Mouse (Mus musculus): ENCODE measurements around the gene Glce.
A peak's percentile ranks its signal among the peaks of the same experiment; 100 is the strongest.

Gene Glce

DNA sequence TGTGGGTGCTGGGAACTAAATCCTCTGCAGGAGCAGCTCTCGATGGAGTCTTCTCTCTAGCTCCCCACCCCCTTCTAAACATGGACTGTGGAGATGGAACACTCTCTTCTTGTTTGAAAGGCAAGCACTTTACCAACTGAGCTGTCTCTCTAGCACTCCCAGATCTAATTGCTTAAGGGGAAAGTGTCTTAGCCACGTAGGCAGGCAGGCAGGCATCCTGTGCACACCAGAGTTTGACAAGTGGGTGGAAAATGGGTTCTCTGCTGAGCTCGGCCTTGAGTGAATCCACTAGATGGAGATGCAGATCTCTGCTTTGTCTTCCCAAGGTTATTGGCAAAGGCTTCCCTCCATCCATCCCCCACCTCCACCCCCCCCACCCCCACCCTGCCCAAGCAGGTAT lies 94.4 kb downstream of the Glce start:
- DNase-seq (ENCODE audit: inconsistent ontology term) = no peak

DNA sequence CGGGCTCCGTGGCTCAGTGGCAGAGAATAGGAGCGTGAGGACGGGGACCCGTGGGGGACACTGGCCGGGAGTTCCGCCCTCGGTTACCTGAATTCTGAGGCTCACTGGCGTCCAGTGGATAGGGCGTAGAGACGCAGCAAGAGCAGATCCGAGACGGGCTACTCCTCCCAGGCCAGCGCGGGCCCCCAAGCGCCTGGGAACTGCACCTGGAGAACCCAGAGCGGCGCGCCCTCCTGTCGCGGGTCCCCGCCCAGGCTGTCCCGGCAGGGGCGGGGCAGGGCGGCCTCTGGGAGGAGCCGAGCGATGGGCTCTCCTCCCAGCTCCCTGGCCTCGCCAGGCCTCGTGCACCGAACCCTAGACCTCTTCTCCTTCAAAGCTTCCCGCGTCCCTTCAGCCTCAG lies 95.9 kb downstream of the Glce start, which contains the start of gene Paqr5:
Gene Paqr5, minus strand, starts transcription at position 257 of the 400 bp plus-strand sequence.
- peak; percentile 48 for DNase-seq (ENCODE audit: inconsistent ontology term)

DNA sequence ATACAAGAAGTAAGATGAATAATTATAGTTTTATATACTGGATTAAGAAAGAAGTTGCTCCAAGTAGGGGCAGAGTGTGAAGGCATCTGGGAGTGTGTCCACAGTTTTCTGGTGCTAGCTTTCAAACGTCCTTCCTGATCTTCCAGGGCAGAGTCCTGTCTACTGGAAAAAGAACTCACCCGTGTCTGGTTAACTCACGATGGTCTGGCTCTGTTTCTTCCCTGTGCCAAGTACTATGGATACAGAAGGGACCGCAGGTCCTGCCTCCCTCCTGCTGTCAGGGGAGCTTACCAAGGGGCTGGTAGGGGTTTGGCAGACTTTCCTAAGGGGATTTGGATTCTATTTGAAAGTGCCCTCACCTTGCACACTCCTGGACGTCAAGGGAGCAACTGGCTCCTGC lies 97.4 kb downstream of the Glce start:
- no peak for DNase-seq (ENCODE audit: inconsistent ontology term)

DNA sequence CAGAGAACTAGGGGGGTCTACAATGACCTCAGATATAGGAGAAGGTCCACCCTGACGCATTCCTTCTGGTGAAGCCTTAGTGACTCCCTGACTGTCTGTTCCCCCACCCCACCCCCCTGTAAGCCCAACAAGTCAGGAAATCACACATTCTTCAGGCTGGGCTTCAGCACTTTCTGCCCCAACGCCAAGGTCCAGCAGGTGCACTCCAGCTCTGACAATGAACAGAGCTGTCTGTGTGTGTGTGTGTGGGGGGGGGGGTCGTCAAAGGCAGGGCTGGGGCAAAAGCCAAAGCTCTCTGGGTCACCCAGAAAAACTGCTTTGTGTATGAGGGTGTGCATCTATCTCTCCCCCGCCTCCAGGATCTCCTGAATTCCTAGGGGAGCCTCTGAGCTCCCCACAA lies 98.6 kb downstream of the Glce start:
- no peak for DNase-seq (ENCODE audit: inconsistent ontology term)

DNA sequence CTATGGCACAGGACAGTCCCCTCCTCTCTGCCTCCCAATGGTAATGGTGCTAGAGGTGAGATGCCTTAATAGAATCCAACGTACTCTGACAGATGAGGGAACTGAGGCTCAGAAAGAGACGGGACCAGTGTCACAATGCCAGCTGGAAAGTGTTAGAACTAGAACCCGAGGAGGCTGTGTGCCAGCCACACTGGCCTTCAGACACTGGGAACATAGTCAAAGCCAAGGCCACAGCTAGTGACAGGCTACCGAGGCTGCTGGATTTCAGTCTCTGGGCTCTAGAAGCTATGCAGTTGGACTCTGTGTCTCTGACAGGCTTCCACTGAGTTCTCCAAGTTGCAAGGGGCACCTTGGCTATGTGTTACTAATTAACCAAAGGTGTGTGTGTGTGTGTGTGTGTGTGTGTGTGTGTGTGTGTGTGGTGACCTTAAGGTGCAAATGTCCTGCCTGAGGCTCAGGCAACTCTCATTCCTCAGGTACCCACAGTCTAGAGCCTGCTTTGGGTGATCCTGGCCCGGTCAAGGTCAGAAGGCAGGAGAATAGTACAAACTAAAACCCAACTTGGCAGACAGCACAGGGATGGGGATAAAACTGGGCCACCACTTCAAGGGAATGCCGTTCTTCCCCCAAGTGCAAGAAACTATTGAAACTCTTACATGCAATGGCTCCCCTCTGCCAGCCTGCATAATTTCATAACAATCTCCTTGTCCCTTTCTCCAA lies 99.3 kb downstream of the Glce start:
- DNase-seq (ENCODE audit: inconsistent ontology term) = no peak

DNA sequence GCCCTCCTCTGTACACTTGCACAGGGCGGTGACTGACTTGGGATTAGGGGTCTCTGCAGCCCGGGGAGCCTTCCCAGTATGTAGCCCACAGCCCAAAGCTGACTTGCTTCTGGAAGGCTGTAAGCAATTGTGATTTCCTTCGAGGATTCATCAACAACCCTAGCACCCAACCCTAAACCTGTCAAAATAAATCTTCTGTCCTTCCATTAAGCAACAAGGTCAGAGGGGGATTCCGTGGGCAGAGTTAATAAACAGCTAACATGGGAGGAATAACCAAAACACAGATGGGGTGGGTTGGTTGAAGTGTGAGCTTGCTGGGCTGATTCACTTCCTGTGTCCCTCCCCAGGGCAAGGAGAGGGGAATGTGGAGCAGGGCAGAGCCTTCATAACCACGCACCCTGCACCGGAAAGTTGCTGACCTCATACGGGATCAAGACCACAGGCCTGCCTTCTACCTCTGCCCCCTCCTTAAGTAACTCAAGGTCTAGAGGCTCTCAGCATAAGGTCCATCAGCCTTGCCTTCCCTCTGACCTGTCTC lies 100.8 kb downstream of the Glce start:
- peak; percentile 10 for DNase-seq (ENCODE audit: inconsistent ontology term)

DNA sequence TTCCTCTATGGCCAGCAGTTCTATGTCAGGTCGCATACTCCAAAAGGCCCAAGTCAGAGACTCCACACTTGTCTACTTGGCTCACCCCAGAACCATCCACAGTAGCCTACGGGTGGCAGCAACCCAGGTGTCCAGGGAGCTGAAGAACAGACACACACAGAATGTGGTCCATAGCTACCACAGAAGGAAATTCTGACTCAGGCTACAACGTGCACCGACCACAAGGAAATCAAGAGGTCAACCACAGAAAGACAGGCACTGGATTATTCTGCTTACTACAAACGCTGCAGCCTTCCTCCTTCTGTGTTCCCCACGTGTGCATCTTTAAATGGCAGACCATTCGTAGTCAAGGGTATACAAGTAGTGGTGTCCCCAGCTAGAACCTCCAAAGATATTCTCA lies 102.2 kb downstream of the Glce start:
- DNase-seq (ENCODE audit: inconsistent ontology term) = no peak

DNA sequence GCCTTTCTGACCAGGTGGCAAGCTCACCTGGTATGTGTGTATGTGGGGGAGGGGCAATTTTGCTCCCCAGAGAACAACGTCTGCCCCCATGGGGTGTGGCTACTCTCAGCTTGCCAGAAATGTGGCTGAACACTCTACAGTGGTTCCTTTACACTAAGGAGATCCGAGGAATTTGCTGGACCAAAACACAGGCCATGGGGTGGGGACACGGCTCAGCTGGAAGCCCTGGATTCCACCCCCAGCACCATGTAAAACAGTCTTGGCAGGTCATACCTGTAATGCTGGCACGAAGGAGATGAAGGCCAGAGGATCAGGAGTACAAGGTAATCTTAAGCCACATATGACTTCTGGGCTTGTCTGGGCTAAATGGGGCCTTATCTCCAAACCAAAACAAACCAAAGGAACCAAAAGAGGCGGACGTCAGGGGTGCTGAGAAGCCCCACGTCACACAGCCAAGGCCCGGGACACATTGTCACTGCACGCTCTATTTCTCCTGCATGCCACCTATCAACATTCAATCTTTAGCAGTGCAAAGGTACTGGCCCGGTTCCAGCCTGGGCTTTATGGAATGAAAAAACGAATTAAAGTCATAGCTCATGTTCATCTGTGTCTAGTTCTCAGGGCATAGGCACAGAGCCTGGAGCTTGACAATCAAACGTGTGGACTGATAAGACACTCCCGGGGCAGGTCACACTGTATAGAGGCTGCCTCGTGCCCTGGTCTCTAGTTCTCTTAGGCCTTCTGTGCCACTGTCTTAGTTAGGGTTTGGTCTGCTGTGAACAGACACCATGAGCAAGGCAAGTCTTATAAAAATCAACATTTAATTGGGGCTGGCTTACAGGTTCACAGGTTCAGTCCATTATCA lies 104.0 kb downstream of the Glce start:
- no peak for DNase-seq (ENCODE audit: inconsistent ontology term)

DNA sequence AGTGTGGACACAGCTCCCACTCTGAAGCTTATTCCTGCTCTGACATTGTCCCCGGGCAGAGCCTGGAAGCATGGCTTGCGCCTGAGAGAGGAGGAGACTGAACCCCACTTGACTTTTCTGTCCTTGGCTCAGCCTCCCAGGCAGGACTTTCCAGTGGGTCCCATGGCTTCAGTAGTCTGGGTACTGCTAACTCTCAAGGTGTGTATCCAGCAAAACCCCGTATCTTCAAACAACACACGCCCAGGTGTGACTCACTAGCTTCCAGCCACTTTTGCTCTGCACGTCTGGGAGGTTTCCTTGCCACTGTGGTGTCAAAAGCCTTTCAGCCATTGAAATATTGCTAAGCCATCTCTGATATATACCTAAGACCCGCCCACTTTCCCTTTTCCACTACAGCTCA lies 105.1 kb downstream of the Glce start:
- no peak for DNase-seq (ENCODE audit: inconsistent ontology term)

DNA sequence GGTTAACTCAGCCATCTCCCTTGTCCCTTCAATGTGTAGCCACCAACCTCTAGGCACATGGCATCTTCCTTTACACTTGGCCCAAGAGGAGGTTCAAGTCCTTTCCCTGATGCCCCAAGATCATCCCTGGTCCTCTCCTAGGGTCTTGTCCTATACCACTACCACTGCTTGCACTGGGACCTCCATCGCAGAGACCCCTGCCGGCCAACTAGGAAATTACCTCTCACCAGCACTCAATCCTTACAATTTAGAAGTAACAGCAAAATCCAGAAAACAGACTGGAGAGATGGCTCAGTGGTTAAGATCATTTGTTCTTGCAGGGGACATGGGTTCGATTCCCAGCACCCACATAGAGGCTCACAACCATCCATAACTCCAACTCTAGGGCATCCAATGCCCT lies 107.0 kb downstream of the Glce start:
- DNase-seq (ENCODE audit: inconsistent ontology term) = no peak

DNA sequence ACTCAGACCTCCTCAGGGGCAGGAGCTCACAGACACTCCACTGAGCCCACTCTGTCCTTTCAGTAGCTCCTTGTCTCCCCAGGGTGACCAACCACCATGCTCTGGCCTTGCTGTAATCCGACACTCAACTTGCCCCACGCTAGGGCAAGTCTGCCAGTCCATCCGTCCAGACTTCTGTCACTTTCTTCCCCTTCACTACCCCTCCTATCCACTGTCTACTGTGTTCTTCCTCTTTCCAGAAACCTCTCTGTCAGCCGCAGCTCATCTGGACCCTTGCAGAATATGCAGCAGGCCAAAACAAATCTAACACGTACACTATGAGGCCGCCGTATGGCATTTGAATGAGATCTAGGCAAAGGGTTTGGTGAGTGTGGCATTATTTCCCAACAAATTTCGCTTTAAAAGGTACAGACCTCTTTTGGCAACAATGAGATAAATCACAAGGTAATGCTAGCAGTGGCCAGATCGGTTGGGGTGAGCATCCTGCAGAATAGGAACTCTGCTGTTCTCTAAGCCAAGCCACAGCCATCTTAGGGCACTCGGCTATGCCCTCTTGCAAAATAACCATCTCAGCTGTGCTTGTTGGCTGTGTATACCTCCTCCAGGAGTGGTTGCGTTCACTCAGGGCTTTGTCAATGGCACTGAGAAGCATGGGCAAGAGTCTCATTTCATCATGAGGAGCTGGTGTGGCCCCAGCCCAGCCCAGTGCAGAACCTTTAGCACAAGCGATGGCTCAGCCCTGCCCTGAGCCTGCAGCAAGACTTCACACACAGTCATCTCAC lies 108.9 kb downstream of the Glce start:
- DNase-seq (ENCODE audit: inconsistent ontology term) = no peak

DNA sequence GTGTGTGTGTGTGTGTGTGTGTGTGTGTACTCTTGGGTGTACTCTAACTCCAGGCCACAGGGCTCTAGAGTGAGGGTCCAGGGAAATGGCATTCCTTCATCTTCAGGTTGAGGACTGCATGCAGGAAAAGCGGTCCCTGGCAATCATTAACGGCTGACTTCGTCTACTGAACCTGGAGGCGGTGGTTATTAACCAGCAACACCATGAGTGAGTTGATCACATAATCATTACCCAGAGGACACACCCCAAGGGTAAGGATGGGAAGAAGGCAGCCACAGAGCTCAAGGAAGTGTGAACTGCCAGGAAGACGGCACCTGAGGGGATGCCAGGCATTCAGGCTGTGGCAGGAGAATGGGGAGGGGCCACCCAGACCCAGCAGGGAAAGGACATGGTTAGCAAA lies 114.1 kb downstream of the Glce start:
- no peak for DNase-seq (ENCODE audit: inconsistent ontology term)
